Mouse (Mus musculus): ENCODE data around the gene Olfr678. TPM values are rescaled to one million over a fixed set of nuclear protein-coding genes. Genes with fewer than 3 reads are reported as not detected.

The Olfr678 gene
- polyA plus RNA-seq (2012; rRNA removed) = not detected in 2 replicates

GRCm38 (mm10) chr7:105064175-105064574 is at the start of gene Olfr678:
Gene Olfr678 (plus strand): TSS chr7:105064475.

GRCm38 (mm10) chr7:105028360-105028759 is 35.9 kb upstream of the Olfr678 start, which contains the start of gene Olfr675:
Gene Olfr675 (minus strand): TSS chr7:105028460.

GRCm38 (mm10) chr7:105032398-105032797 is 31.9 kb upstream of the Olfr678 start, which contains the start of gene Olfr676:
Gene Olfr676 (plus strand): TSS chr7:105032698.

GRCm38 (mm10) chr7:105080905-105081304 is 16.6 kb downstream of the Olfr678 start, which contains the start of gene Olfr679:
Gene Olfr679 (plus strand): TSS chr7:105081205.

GRCm38 (mm10) chr7:105092717-105093116 is 28.4 kb downstream of the Olfr678 start, which contains the start of gene Olfr680-ps1:
Gene Olfr680-ps1 (minus strand): TSS chr7:105092817.

GRCm38 (mm10) chr7:105116536-105116935 is 52.3 kb downstream of the Olfr678 start, which contains the start of gene Olfr681:
Gene Olfr681 (plus strand): TSS chr7:105116836.

Other genes starting within 250 kb of the Olfr678 start
- gene Usp17lb, start 221.9 kb upstream of the Olfr678 start, polyA plus RNA-seq (2012; rRNA removed) = not detected in 2 replicates
- not detected in 2 replicates for gene Usp17la, start 207.5 kb upstream of the Olfr678 start, polyA plus RNA-seq (2012; rRNA removed)
- gene Olfr665, start 186.4 kb upstream of the Olfr678 start, polyA plus RNA-seq (2012; rRNA removed) = not detected in 2 replicates
- gene Olfr666, start 168.5 kb upstream of the Olfr678 start, polyA plus RNA-seq (2012; rRNA removed) = not detected in 2 replicates
- not detected in 2 replicates for gene Olfr667, start 143.0 kb upstream of the Olfr678 start, polyA plus RNA-seq (2012; rRNA removed)
- gene Olfr668, start 136.4 kb upstream of the Olfr678 start, polyA plus RNA-seq (2012; rRNA removed) = not detected in 2 replicates
- not detected in 2 replicates for gene Olfr669, start 130.2 kb upstream of the Olfr678 start, polyA plus RNA-seq (2012; rRNA removed)
- gene Olfr670, start 101.9 kb upstream of the Olfr678 start, polyA plus RNA-seq (2012; rRNA removed) = not detected in 2 replicates
- not detected in 2 replicates for gene Olfr671, start 85.3 kb upstream of the Olfr678 start, polyA plus RNA-seq (2012; rRNA removed)
- gene Olfr672, start 62.4 kb upstream of the Olfr678 start, polyA plus RNA-seq (2012; rRNA removed) = not detected in 2 replicates
- not detected in 2 replicates for gene Olfr675, start 36.0 kb upstream of the Olfr678 start, polyA plus RNA-seq (2012; rRNA removed)
- not detected in 2 replicates for gene Olfr676, start 31.8 kb upstream of the Olfr678 start, polyA plus RNA-seq (2012; rRNA removed)
- gene Olfr677, start 13.1 kb upstream of the Olfr678 start, polyA plus RNA-seq (2012; rRNA removed) = not detected in 2 replicates
- gene Olfr679, start 16.7 kb downstream of the Olfr678 start, polyA plus RNA-seq (2012; rRNA removed) = not detected in 2 replicates
- not detected in 2 replicates for gene Olfr680-ps1, start 28.3 kb downstream of the Olfr678 start, polyA plus RNA-seq (2012; rRNA removed)
- gene Olfr681, start 52.4 kb downstream of the Olfr678 start, polyA plus RNA-seq (2012; rRNA removed) = not detected in 2 replicates
- not detected in 2 replicates for gene Olfr683, start 82.5 kb downstream of the Olfr678 start, polyA plus RNA-seq (2012; rRNA removed)
- gene Olfr684, start 99.2 kb downstream of the Olfr678 start, polyA plus RNA-seq (2012; rRNA removed) = not detected in 2 replicates
- not detected in 2 replicates for gene Olfr685, start 121.5 kb downstream of the Olfr678 start, polyA plus RNA-seq (2012; rRNA removed)
- gene Olfr686, start 143.0 kb downstream of the Olfr678 start, polyA plus RNA-seq (2012; rRNA removed) = not detected in 2 replicates
- not detected in 2 replicates for gene Olfr688, start 223.6 kb downstream of the Olfr678 start, polyA plus RNA-seq (2012; rRNA removed)
- gene Olfr689, start 246.7 kb downstream of the Olfr678 start, polyA plus RNA-seq (2012; rRNA removed) = not detected in 2 replicates

All from ovary, adult 2 months (tissue).